Mouse (Mus musculus) C2C12 (cell line): ENCODE data around the gene Eral1.

Experiments
- CEBPB ChIP-seq: IDR thresholded peaks from one replicate; pipeline ENCODE4 v1.6.1; 2011; ENCODE audit warnings: low read depth, mild to moderate bottlenecking, control low read depth, moderate library complexity
- CTCF ChIP-seq: IDR thresholded peaks from one replicate; pipeline ENCODE4 v1.5.1; 2011; ENCODE audit not compliant: control insufficient read depth, insufficient read depth, insufficient read length
- MAX ChIP-seq: IDR thresholded peaks from one replicate; pipeline ENCODE4 v1.6.1; 2011; ENCODE audit warnings: mild to moderate bottlenecking, control low read depth
- MYOD1 ChIP-seq: IDR thresholded peaks from one replicate; pipeline ENCODE4 v1.6.1; 2011; ENCODE audit warnings: low read depth; ENCODE audit not compliant: control insufficient read depth, insufficient read length
- MYOG ChIP-seq: IDR thresholded peaks from one replicate; pipeline ENCODE4 v1.6.1; 2011; ENCODE audit not compliant: control insufficient read depth, insufficient read length; ENCODE audit errors: extremely low read depth
- USF1 ChIP-seq: IDR thresholded peaks from one replicate; pipeline ENCODE4 v1.6.1; 2011; ENCODE audit warnings: low read depth, mild to moderate bottlenecking, control low read depth, moderate library complexity

- TF ChIP-seq CTCF (no peak), MYOD1 (no peak), USF1 (no peak), CEBPB (no peak), MAX (no peak), MYOG (no peak)
Observed at GRCm38 (mm10) chr11:78116146-78116410, 35.9 kb upstream of the Eral1 start.
